Mouse (Mus musculus) cortical plate, adult 2 months (tissue): Measurements from ENCODE around the gene Cdh5.

Experiments
- CTCF ChIP-seq: fragments of 200-500 bp; IDR thresholded peaks from 2 replicates; pipeline ENCODE4 v1.5.1; 2011; ENCODE audit warnings: mild to moderate bottlenecking, control low read depth, low read length; ENCODE audit not compliant: insufficient read depth; ENCODE audit errors: extremely low read depth
- POLR2A ChIP-seq: fragments of 200-500 bp; IDR thresholded peaks from 2 replicates; pipeline ENCODE4 v1.6.1; 2011; ENCODE audit warnings: mild to moderate bottlenecking, low read length, control low read depth; ENCODE audit not compliant: insufficient read depth; ENCODE audit errors: extremely low read depth

GRCm38 (mm10) chr8:104088881-104089280, 12.5 kb upstream of the Cdh5 start:
- TF ChIP-seq CTCF (no peak), POLR2A (no peak)
